Mouse (Mus musculus) forebrain, embryonic 14.5 days (tissue): ENCODE measurements around the gene Fgd5. TPM values are rescaled to one million over a fixed set of nuclear protein-coding genes. Genes with fewer than 3 reads are reported as not detected.

Experiments used
- ATAC-seq: fragments of 200-750 bp; cut with Nextera tagmentation; 2 replicates; pipeline ENCODE4 v1.8.0; 2017; ENCODE audit warnings: mild to moderate bottlenecking, moderate library complexity
- DNase-seq: peaks from one replicate; pipeline ENCODE4 v3.0.0-alpha.2; 2015; ENCODE audit warnings: low spot score
- H3K27ac ChIP-seq: fragments of 300-500 bp; sonication (generic); 2 replicates; pipeline ENCODE4 v1.5.1; 2014; ENCODE audit warnings: low read depth, mild to moderate bottlenecking, control low read depth, low read length, moderate library complexity
- H3K27me3 ChIP-seq: fragments of 300-500 bp; sonication (generic); replicated peaks from 2 replicates; pipeline ENCODE4 v1.6.1; 2014; ENCODE audit warnings: low read length, control low read depth, mixed read lengths; ENCODE audit not compliant: control insufficient read depth, insufficient read depth
- H3K36me3 ChIP-seq: fragments of 300-500 bp; sonication (generic); 2 replicates; pipeline ENCODE4 v1.6.1; 2014; ENCODE audit warnings: low read length, control low read depth; ENCODE audit not compliant: control insufficient read depth, insufficient read depth
- H3K4me1 ChIP-seq: fragments of 300-500 bp; sonication (generic); 2 replicates; pipeline ENCODE4 v1.6.1; 2014; ENCODE audit warnings: antibody characterized with exemption, low read length, control low read depth; ENCODE audit not compliant: control insufficient read depth, insufficient read depth
- H3K4me2 ChIP-seq: fragments of 300-500 bp; sonication (generic); 2 replicates; pipeline ENCODE4 v1.6.1; 2014; ENCODE audit warnings: mild to moderate bottlenecking, control low read depth, low read length
- H3K4me3 ChIP-seq: fragments of 300-500 bp; sonication (generic); 2 replicates; pipeline ENCODE4 v1.5.1; 2014; ENCODE audit warnings: low read depth, low read length, control low read depth
- H3K9ac ChIP-seq: fragments of 300-500 bp; sonication (generic); 2 replicates; pipeline ENCODE4 v1.6.1; 2014; ENCODE audit warnings: mild to moderate bottlenecking, low read length, control low read depth, moderate library complexity
- H3K9me3 ChIP-seq: fragments of 300-500 bp; sonication (generic); replicated peaks from 2 replicates; pipeline ENCODE4 v1.6.1; 2016; ENCODE audit warnings: low read length, control low read depth, mixed read lengths; ENCODE audit not compliant: control insufficient read depth
- WGBS: fragments of 180-500 bp; shearing (Covaris S2); extraction: QIAGEN DNeasy Blood & Tissue Kit; methylation state at CpG from one replicate; pipeline ENCODE4 v1.1.7; 2014; 5-methylcytosine and 5-hydroxymethylcytosine counted together
- polyA plus RNA-seq: library from polyadenylated mRNA; unstranded; fragments of >200 nt; fragmentation: Nextera tagmentation; extraction: Ambion mirVana; gene quantifications from 2 replicates; pipeline ENCODE4 v1.2.1, GENCODE M21; 2014

Fgd5 gene
- polyA plus RNA-seq, 1 experiment from 2014 or later = 5.6 TPM

DNA sequence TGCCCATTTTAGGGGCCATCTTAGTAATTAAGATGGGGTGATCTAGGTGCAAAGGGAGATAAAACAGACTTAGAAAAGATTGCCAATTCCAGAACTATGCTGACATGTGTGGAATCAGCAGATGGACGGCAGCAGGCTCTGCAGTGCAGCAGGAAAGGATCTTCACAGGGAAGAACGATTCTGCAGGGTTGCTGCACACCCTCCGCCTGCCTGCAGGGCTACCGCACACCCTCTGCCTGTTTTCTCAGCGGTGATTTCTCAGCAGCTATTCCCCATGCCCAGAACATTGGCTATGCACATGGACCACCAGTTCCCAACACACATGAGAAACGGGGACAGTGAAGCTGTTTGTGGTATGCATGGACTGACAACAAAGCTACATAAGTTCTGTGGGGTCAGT lies 12.7 kb upstream of the Fgd5 start:
- ATAC-seq = no peak

DNA sequence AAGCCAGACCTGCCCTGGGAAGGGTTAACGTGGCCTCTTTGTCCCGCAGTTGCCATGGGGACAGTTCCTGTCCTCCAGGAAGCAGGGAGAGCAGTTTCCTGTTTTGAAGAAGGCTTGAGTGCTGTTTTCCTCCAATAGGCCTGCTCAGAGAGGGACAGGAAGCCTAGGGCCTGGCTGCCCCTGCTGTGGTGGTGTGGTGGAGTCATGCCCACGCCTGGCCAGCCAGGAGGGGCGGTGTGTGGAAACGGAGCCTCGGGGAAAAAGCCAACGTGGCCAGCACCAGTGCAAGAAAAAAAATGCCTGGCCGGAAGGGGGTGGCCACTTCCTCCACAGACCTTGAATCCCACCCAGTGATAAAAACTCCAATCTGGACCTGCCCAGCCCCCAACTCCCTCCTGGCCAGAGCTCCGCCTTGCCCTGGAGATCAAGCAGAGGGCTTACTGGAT lies 6.5 kb upstream of the Fgd5 start:
- H3K9me3 ChIP-seq = no peaks in the 10 kb centered on the region
- no peak overlapping the region for H3K9ac ChIP-seq
- no peak overlapping the region for H3K4me2 ChIP-seq
- H3K4me1 ChIP-seq = no peaks in the 10 kb centered on the region
- H3K4me3 ChIP-seq = no peak overlapping the region
- 67% methylated on average over 9 of the region's 9 CpGs for WGBS
- H3K27ac ChIP-seq = no peak overlapping the region
- H3K27me3 ChIP-seq = no peaks in the 10 kb centered on the region
- H3K36me3 ChIP-seq = no peaks in the 10 kb centered on the region
- DNase-seq (peak; percentile 29), ATAC-seq (0 out of 2 replicates have a peak, but pooled peaks have one; percentile 10)

More for the DNA sequence above, 12.7 kb upstream of the Fgd5 start:
- no peak for DNase-seq
- H3K4me1 ChIP-seq = no peaks in the 10 kb centered on the region
- H3K4me2 ChIP-seq = no peak overlapping the region
- no peaks in the 10 kb centered on the region for H3K36me3 ChIP-seq
- no peaks in the 10 kb centered on the region for H3K9me3 ChIP-seq
- no peak overlapping the region for H3K4me3 ChIP-seq
- no peak overlapping the region for H3K27ac ChIP-seq
- H3K9ac ChIP-seq = no peak overlapping the region
- no peaks in the 10 kb centered on the region for H3K27me3 ChIP-seq
- 74% methylated on average over 6 of the region's 6 CpGs for WGBS

DNA sequence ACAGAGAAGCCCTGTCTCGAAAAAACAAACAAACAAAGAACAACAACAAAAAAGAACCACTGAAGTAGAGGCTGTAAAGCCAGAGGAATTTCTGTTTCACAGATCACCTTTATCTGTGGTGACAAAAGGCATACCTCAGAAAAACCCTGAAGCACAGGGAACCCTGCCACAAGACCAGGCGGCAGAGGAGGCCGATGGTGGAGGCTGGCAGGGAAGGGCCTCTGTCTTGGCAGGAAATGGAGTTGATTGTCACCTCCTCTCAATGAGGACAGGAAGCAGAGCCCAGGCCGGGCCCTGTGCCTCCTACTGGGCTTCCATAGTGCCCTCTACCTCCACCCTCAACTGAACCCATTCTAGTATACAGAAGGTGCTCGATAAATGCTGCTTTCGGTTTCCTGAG lies 4.7 kb upstream of the Fgd5 start:
- no peak overlapping the region for H3K4me3 ChIP-seq
- no peak overlapping the region for H3K27ac ChIP-seq
- H3K9me3 ChIP-seq = no peaks in the 10 kb centered on the region
- ATAC-seq = no peak
- no peaks in the 10 kb centered on the region for H3K4me1 ChIP-seq
- H3K36me3 ChIP-seq = no peaks in the 10 kb centered on the region
- no peak for DNase-seq
- H3K4me2 ChIP-seq = no peak overlapping the region
- no peaks in the 10 kb centered on the region for H3K27me3 ChIP-seq
- WGBS = 77% methylated on average over 6 of the region's 6 CpGs
- H3K9ac ChIP-seq = no peak overlapping the region

DNA sequence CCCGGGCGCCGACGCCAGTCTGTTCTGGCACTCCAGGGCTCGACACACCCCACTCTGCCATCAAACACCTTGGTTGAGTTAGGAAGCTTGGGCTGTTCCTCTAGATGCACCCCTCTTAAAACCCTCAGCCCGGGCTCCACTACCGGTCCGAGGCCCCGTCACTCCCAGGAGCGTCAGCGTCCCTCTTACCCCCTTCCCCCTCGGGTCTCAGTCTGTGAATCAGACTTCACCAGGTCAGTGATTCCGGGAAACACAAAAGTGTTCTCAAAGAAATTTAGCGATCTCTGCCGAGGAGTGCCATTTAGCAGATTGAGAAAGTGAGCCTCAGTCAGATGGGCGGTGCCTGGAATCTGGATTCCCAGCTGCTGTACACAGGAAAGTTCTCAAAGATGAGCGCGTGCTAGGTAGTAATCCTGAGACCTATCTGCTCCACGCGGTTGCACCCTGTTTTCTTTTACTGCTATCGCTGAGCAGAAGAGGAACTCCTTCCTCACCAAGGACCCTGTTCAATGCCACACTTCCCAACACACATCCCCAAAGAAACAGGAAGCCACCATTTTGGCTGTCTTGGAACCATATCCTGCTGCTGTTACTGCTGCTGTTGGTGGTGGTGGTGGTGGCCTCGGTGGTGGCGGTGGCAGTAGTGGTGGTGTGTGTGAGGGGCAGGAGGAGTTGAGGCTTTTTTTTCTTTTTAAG lies 771 bp downstream of the Fgd5 start:
- WGBS = 10% methylated on average over 23 of the region's 23 CpGs
- Histone ChIP-seq H3K4me2 (peak overlapping the region; percentile 72), H3K27me3 (peaks cover 10% of the 10 kb centered on the region; the same call in 1 of the 2 replicates), H3K9me3 (no peaks in the 10 kb centered on the region), H3K27ac (no peak overlapping the region), H3K4me1 (peaks cover 6% of the 10 kb centered on the region; the same call in 1 of the 2 replicates), H3K9ac (peak overlapping the region; percentile 59), H3K4me3 (peak overlapping the region; percentile 40), H3K36me3 (no peaks in the 10 kb centered on the region)
- DNase-seq (no peak), ATAC-seq (no peak; the same call in 1 of the 2 replicates)

DNA sequence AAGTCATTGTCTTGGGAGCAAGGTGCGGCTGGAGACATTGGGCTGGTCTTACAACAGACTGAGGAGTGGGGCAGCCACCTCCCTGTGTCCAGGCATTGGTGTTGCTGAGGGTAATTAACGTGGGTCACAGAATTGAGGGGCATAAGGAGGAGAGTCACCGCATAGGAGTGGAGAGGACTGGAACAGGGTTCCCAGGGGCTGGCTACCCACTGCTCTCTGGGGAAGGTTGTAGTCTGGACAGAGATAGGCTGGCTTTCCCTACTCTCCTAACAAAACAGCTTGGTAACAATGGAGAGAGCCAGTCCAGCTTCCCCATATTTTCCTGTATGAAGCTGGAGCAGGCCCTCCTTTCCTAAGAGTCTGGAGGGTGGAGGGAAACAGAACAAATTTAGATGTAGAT lies 1.3 kb downstream of the Fgd5 start:
- Histone ChIP-seq H3K9ac (no peak overlapping the region), H3K27me3 (peaks cover 10% of the 10 kb centered on the region; the same call in 1 of the 2 replicates), H3K4me1 (peaks cover 6% of the 10 kb centered on the region; the same call in 1 of the 2 replicates), H3K36me3 (no peaks in the 10 kb centered on the region), H3K9me3 (no peaks in the 10 kb centered on the region), H3K4me2 (peak overlapping the region; percentile 72; the same call in 1 of the 2 replicates), H3K4me3 (peak overlapping the region; percentile 40; the same call in 1 of the 2 replicates), H3K27ac (no peak overlapping the region)
- WGBS = 66% methylated on average over 3 of the region's 3 CpGs
- ATAC-seq (no peak), DNase-seq (no peak)

DNA sequence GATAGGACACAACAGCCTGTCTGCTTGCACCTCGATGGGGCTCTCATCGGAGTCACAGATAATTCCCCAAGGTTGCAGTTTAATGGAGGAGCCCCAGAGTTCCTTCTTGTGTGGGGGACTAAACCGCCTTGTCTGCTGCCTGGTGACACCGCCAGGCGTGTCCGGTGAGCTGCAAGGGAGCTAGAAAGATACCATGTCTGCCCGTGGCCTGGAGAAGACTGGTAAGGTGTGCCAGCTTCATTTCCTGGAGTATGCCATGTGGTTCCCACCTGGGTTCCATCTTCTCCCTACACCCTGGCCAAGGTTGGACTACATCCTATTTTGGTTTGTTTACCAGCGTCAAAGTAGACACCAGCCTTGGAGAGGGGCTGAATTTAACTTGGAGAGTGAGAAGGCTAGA lies 11.4 kb downstream of the Fgd5 start:
- Histone ChIP-seq H3K9ac (no peak overlapping the region), H3K27me3 (no peaks in the 10 kb centered on the region), H3K9me3 (no peaks in the 10 kb centered on the region), H3K27ac (no peak overlapping the region), H3K4me2 (no peak overlapping the region), H3K36me3 (no peaks in the 10 kb centered on the region), H3K4me1 (no peaks in the 10 kb centered on the region), H3K4me3 (no peak overlapping the region)
- WGBS = 91% methylated on average over 8 of the region's 8 CpGs
- no peak for DNase-seq
- ATAC-seq = no peak

DNA sequence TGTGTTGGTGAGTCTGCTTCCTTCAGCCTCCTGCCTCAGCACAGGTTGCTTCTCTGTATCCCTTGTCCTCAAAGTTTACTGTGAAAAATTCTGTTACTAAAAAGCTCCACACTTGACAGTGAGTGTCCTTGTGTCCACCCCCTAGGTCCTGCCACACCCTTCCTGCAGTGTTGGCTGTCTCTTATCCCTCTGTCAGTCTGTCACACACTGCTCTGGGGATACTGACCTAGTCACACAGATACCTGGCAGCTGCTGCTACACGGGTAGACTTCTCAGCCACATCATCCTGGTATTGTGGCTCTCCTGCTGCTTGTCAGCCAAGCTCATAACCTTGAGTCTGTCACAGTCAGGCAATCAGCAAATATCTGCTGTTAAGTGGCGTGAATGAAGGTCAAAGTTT lies 14.1 kb downstream of the Fgd5 start:
- DNase-seq = no peak
- no peaks in the 10 kb centered on the region for H3K36me3 ChIP-seq
- 90% methylated on average over 2 of the region's 2 CpGs for WGBS
- H3K27ac ChIP-seq = no peak overlapping the region
- ATAC-seq = no peak
- H3K9ac ChIP-seq = no peak overlapping the region
- H3K4me3 ChIP-seq = no peak overlapping the region
- no peaks in the 10 kb centered on the region for H3K27me3 ChIP-seq
- peaks cover 4% of the 10 kb centered on the region; the same call in 1 of the 2 replicates for H3K4me1 ChIP-seq
- H3K9me3 ChIP-seq = no peaks in the 10 kb centered on the region
- no peak overlapping the region for H3K4me2 ChIP-seq

DNA sequence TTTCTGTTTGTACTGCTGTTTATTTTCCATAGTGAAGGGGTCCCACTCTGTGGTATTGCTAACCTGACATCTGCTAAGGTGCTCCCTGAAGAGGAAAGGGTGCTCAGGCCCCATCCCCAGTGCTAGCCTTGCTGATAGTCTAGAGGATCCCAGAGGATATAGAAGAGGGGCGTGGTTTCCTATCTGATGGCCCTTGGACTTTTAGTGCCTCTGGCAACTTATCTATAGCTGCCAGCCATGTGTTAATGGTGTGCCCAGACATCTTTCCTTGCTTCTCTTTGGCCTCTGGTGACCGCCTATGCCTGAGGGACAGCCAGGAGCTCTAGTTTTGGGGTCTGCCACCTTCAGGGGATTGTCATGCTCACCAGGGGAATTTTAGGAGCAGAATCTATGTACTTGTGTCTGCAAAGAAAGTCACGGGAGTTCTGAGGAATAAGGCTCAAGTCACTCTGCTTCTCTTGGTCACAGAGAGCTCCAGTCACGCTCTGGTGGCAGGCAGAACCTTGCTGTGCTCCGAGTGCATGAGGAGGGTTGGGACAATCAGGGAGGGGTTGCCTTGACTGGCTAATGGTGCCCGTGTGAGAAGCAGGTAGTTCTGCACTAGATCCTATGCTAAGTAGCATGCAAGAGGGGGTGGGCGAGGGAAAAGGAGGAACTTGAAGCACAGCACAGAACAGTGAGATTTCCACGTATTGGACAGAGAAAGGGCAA lies 15.3 kb downstream of the Fgd5 start:
- ATAC-seq = no peak
- H3K9ac ChIP-seq = no peak overlapping the region
- H3K27me3 ChIP-seq = no peaks in the 10 kb centered on the region
- DNase-seq = no peak
- no peak overlapping the region for H3K4me2 ChIP-seq
- H3K4me1 ChIP-seq = peaks cover 4% of the 10 kb centered on the region; the same call in 1 of the 2 replicates
- no peaks in the 10 kb centered on the region for H3K36me3 ChIP-seq
- WGBS = 72% methylated on average over 8 of the region's 8 CpGs
- no peak overlapping the region for H3K4me3 ChIP-seq
- H3K27ac ChIP-seq = no peak overlapping the region
- no peaks in the 10 kb centered on the region for H3K9me3 ChIP-seq

DNA sequence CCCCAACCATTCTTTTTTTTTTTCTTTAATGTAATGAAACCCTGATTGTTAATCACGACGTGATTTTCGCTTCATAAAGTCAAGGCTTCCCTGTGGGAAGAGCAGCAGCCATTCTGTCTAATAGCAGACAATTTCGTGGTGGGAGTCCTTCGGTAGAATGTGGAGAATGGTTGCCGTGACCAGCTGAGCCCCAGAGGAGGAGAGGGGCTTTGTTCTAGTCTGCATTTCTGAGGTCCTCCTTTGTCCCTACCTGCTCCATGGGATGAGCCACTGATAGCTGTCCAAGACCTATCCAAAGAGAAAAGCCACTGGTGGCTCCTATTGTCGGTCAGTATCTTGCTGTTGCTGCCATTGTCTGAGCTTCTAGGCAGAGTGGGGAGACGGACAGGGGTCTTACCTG lies 17.4 kb downstream of the Fgd5 start:
- ATAC-seq = no peak
- Histone ChIP-seq H3K36me3 (no peaks in the 10 kb centered on the region), H3K4me1 (peaks cover 4% of the 10 kb centered on the region; the same call in 1 of the 2 replicates), H3K9ac (no peak overlapping the region), H3K4me2 (no peak overlapping the region), H3K4me3 (no peak overlapping the region), H3K27me3 (no peaks in the 10 kb centered on the region), H3K9me3 (no peaks in the 10 kb centered on the region), H3K27ac (peak overlapping the region; percentile 33; the same call in 1 of the 2 replicates)
- DNase-seq = no peak
- WGBS = 56% methylated on average over 8 of the region's 8 CpGs
